Mouse (Mus musculus) testis, adult 2 months (tissue): Measurements from ENCODE around the gene Agpat3. TPM values are rescaled to one million over a fixed set of nuclear protein-coding genes. Genes with fewer than 3 reads are reported as not detected.

Source experiments
- H3K27ac ChIP-seq: fragments of 200-500 bp; 2 replicates; pipeline ENCODE4 v1.5.1; 2012; ENCODE audit warnings: low read depth, low read length; ENCODE audit not compliant: control insufficient read depth, insufficient read depth
- H3K27me3 ChIP-seq: fragments of 200-500 bp; 2 replicates; pipeline ENCODE4 v1.6.1; 2012; ENCODE audit warnings: mild to moderate bottlenecking, low read length, moderate library complexity; ENCODE audit not compliant: control insufficient read depth, insufficient read depth
- H3K36me3 ChIP-seq: fragments of 200-500 bp; 2 replicates; pipeline ENCODE4 v1.6.1; 2012; ENCODE audit warnings: mild to moderate bottlenecking, low read length; ENCODE audit not compliant: control insufficient read depth, insufficient read depth
- H3K4me1 ChIP-seq: fragments of 200-500 bp; 2 replicates; pipeline ENCODE4 v1.6.1; 2012; ENCODE audit warnings: low read length; ENCODE audit not compliant: control insufficient read depth, insufficient read depth
- H3K4me3 ChIP-seq: fragments of 200-500 bp; 2 replicates; pipeline ENCODE4 v1.5.1; 2012; ENCODE audit warnings: low read depth, mild to moderate bottlenecking, low read length, moderate library complexity, mixed read lengths; ENCODE audit not compliant: control insufficient read depth
- CTCF ChIP-seq: fragments of 200-500 bp; IDR thresholded peaks from 2 replicates; pipeline ENCODE4 v1.5.1; 2012; ENCODE audit warnings: low read depth, mild to moderate bottlenecking, inconsistent platforms, low read length, moderate library complexity; ENCODE audit not compliant: control insufficient read depth, insufficient read depth, insufficient replicate concordance
- POLR2A ChIP-seq: fragments of 200-500 bp; IDR thresholded peaks from 2 replicates; pipeline ENCODE4 v1.6.1; 2012; ENCODE audit warnings: low read depth, mild to moderate bottlenecking, inconsistent platforms, low read length, moderate library complexity; ENCODE audit not compliant: control insufficient read depth
- polyA plus RNA-seq: library from polyadenylated mRNA; depleted of rRNA; stranded (reverse); fragments of >200 nt; gene quantifications from 2 replicates; pipeline ENCODE4 v1.2.3, GENCODE M21; 2012

Gene Agpat3
- polyA plus RNA-seq, 1 experiment: 1,109 TPM

- no peak for TF ChIP-seq CTCF
- no peak for TF ChIP-seq POLR2A
- no peak overlapping the region for H3K4me3 ChIP-seq
- H3K27me3 ChIP-seq: no peaks in the 10 kb centered on the region
- peaks cover 5% of the 10 kb centered on the region; the same call in 1 of the 2 replicates for H3K4me1 ChIP-seq
- H3K36me3 ChIP-seq: no peaks in the 10 kb centered on the region
- no peak overlapping the region for H3K27ac ChIP-seq
Measured at GRCm38 (mm10) chr10:78311886-78312635, 40.2 kb downstream of the Agpat3 start.

DNA sequence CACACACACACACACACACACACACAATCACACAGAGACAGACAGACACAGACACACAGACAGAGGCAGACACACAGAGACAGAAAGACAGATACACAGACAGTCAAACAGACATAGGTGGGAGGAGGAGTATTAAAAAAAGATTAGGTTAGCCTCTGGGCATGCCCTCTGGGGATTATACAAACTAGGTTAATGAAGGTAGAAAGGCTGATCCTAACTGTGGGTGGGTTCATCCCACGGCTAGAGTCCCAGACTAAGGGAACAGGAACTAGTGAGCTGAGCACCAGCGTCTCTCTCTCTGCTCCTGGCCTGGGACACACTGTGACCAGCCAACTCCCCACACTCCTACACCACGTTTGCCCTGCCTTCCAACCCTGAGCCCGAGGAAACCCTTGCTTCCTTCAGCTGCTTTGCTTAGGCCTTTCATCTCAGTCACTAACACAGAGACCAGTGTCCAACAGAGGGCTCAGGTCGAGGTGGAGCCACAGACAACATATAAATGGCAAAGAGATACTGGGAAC lies 41.5 kb downstream of the Agpat3 start:
- no peaks in the 10 kb centered on the region for H3K27me3 ChIP-seq
- no peaks in the 10 kb centered on the region for H3K36me3 ChIP-seq
- H3K27ac ChIP-seq: no peak overlapping the region
- no peak overlapping the region for H3K4me3 ChIP-seq
- H3K4me1 ChIP-seq: peaks cover 5% of the 10 kb centered on the region; the same call in 1 of the 2 replicates
- TF ChIP-seq CTCF (no peak), POLR2A (no peak)

- Histone ChIP-seq H3K27ac (no peak overlapping the region), H3K36me3 (no peaks in the 10 kb centered on the region), H3K4me3 (no peak overlapping the region), H3K27me3 (no peaks in the 10 kb centered on the region), H3K4me1 (peaks cover 5% of the 10 kb centered on the region; the same call in 1 of the 2 replicates)
- TF ChIP-seq POLR2A (no peak), CTCF (no peak)
Measured at GRCm38 (mm10) chr10:78308617-78309016, 43.7 kb downstream of the Agpat3 start.

- Histone ChIP-seq H3K36me3 (no peaks in the 10 kb centered on the region), H3K27ac (no peak overlapping the region), H3K4me3 (no peak overlapping the region), H3K27me3 (no peaks in the 10 kb centered on the region), H3K4me1 (peaks cover 5% of the 10 kb centered on the region; the same call in 1 of the 2 replicates)
- no peak for TF ChIP-seq CTCF
- no peak for TF ChIP-seq POLR2A
Measured at GRCm38 (mm10) chr10:78307391-78307790, 44.9 kb downstream of the Agpat3 start.

- H3K4me3 ChIP-seq: no peak overlapping the region
- TF ChIP-seq POLR2A (no peak), CTCF (no peak)
- no peak overlapping the region for H3K27ac ChIP-seq
- H3K27me3 ChIP-seq: no peaks in the 10 kb centered on the region
- H3K36me3 ChIP-seq: no peaks in the 10 kb centered on the region
- no peaks in the 10 kb centered on the region for H3K4me1 ChIP-seq
Measured at GRCm38 (mm10) chr10:78306027-78306426, 46.3 kb downstream of the Agpat3 start.

DNA sequence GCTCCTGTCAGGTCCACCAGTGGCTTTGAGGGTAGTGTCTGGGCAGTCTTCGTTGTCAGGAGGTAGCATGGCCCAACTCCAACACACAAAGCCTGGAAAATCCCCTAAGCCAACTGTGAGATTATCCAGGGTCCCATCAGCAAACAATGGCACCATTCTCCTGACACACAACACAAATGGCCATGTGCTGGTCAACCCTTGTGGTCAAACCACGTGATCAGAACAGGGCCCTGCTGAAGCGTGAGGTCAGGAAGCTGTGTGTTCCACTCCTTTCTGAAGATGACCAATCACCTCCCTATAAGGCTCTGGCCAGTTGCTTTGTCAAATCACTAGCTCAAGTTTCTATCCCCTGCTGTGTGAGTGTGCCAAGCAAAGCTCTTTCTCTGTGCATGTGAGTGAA lies 47.3 kb downstream of the Agpat3 start:
- Histone ChIP-seq H3K4me1 (no peaks in the 10 kb centered on the region), H3K36me3 (no peaks in the 10 kb centered on the region), H3K4me3 (no peak overlapping the region), H3K27me3 (no peaks in the 10 kb centered on the region), H3K27ac (no peak overlapping the region)
- TF ChIP-seq POLR2A (no peak), CTCF (no peak)

DNA sequence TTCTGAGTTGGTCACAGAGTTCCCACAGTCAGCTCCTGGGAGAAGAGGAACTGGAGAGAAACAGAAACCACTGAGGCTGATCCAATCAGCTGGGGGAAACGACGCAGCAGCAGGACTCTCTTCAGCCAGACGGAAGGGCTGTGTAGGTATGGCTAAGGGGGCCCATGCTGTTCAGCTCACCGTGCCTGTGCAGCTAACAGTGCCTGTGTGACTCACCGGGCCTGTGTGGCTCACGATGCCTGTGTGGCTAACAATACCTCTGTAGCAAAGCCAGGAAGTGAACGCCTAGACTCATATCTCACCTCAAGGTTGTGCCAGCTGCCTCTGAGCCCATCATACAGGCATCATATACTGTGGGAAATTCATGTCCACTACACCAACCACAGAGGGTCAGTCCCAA lies 48.6 kb downstream of the Agpat3 start:
- TF ChIP-seq POLR2A (no peak), CTCF (no peak)
- Histone ChIP-seq H3K4me1 (no peaks in the 10 kb centered on the region; the same call in 1 of the 2 replicates), H3K27me3 (no peaks in the 10 kb centered on the region), H3K4me3 (no peak overlapping the region), H3K36me3 (no peaks in the 10 kb centered on the region), H3K27ac (no peak overlapping the region)
